Mouse (Mus musculus) ovary, adult 18-20 months (tissue): ENCODE measurements around the gene Catsper2.

Experiments used
- DNase-seq: peaks from one replicate; pipeline ENCODE4 v3.0.0; 2022; ENCODE audit warnings: low spot score, mixed read lengths

Gene Catsper2

DNA sequence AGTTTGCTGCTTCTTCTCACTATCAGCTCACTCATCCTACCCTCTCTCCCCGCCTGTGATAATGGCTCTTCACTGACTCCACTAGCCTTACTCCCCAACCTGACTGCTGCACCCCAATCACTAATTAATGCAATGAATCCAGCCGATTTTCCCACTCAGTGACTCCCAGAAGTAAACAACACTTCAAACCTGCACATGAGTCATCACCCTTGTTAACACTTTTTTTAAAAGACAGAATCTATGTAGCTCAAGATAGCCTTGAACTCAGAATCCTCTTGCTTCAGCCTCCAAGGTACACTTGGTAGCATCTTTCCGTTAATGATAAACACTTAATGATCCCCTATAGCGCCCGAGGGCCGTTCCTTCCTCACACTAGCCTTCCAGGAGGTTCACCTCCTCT, 59.2 kb downstream of the Catsper2 start:
- DNase-seq, result no peak

DNA sequence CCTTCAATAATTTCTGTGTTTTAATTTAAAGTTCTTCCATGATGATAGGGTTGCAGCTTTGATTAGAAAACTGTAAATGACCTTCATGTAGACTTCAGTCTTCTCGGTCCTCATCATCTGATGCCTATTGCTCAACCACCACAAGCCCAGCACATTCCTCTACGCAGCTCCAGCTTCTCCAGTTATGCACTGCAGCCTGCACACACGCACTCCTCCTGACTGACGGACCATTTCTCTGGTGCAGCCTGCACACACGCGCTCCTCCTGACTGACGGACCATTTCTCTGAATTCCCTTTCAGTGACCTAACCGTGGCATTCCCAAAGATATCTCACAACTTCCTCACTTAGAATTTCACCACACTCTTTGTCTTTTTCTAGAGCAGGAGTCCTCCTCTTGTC, 60.4 kb downstream of the Catsper2 start:
- no peak for DNase-seq
